Mouse (Mus musculus) lung, postnatal 0 days (tissue): Measurements from ENCODE around the gene Ebf4. TPM values are rescaled to one million over a fixed set of nuclear protein-coding genes. Genes with fewer than 3 reads are reported as not detected.

ENCODE experiments used
- ATAC-seq: fragments of 200-750 bp; cut with Nextera tagmentation; 2 replicates; pipeline ENCODE4 v1.8.0; 2017; ENCODE audit warnings: moderate library complexity
- DNase-seq: peaks from one replicate; pipeline ENCODE4 v3.0.0-alpha.2; 2016; ENCODE audit warnings: low spot score
- H3K27ac ChIP-seq: fragments of 300-500 bp; sonication (generic); 2 replicates; pipeline ENCODE4 v1.5.1; 2014; ENCODE audit warnings: antibody characterized with exemption, mild to moderate bottlenecking, low read length, mixed read lengths
- H3K27me3 ChIP-seq: fragments of 300-500 bp; sonication (generic); replicated peaks from 2 replicates; pipeline ENCODE4 v1.6.1; 2014; ENCODE audit warnings: low read length, mixed read lengths; ENCODE audit not compliant: insufficient read depth
- H3K36me3 ChIP-seq: fragments of 300-500 bp; sonication (generic); 2 replicates; pipeline ENCODE4 v1.6.1; 2014; ENCODE audit warnings: low read length, mixed read lengths; ENCODE audit not compliant: insufficient read depth
- H3K4me1 ChIP-seq: fragments of 300-500 bp; sonication (generic); 2 replicates; pipeline ENCODE4 v1.6.1; 2014; ENCODE audit warnings: antibody characterized with exemption, low read depth, low read length, mixed read lengths; ENCODE audit not compliant: insufficient read depth
- H3K4me2 ChIP-seq: fragments of 300-500 bp; sonication (generic); replicated peaks from 2 replicates; pipeline ENCODE4 v1.6.1; 2014; ENCODE audit warnings: low read depth, mild to moderate bottlenecking, low read length, moderate library complexity, mixed read lengths
- H3K4me3 ChIP-seq: fragments of 300-500 bp; sonication (generic); 2 replicates; pipeline ENCODE4 v1.5.1; 2014; ENCODE audit warnings: low read depth, low read length
- H3K9ac ChIP-seq: fragments of 300-500 bp; sonication (generic); replicated peaks from 2 replicates; pipeline ENCODE4 v1.6.1; 2014; ENCODE audit warnings: low read depth, mild to moderate bottlenecking
- H3K9me3 ChIP-seq: fragments of 300-500 bp; sonication (generic); 2 replicates; pipeline ENCODE4 v1.6.1; 2016; ENCODE audit warnings: low read length, mixed read lengths
- CTCF ChIP-seq: IDR thresholded peaks from 2 replicates; pipeline ENCODE4 v1.5.1; 2016; ENCODE audit warnings: antibody characterized with exemption, mild to moderate bottlenecking
- EP300 ChIP-seq: IDR thresholded peaks from 2 replicates; pipeline ENCODE4 v1.6.1; 2016; ENCODE audit warnings: antibody characterized with exemption, mild to moderate bottlenecking, control low read depth
- WGBS: fragments of 180-500 bp; shearing (Covaris S2); extraction: QIAGEN DNeasy Blood & Tissue Kit; methylation state at CpG from one replicate; pipeline ENCODE4 v1.1.7; 2014; 5-methylcytosine and 5-hydroxymethylcytosine counted together
- polyA plus RNA-seq: library from polyadenylated mRNA; unstranded; fragments of >200 nt; fragmentation: Nextera tagmentation; extraction: Ambion mirVana; gene quantifications from 2 replicates; pipeline ENCODE4 v1.2.1, GENCODE M21; 2015

The Ebf4 gene
- polyA plus RNA-seq, 1 experiment from 2014 or later, result 0.88 TPM

DNA sequence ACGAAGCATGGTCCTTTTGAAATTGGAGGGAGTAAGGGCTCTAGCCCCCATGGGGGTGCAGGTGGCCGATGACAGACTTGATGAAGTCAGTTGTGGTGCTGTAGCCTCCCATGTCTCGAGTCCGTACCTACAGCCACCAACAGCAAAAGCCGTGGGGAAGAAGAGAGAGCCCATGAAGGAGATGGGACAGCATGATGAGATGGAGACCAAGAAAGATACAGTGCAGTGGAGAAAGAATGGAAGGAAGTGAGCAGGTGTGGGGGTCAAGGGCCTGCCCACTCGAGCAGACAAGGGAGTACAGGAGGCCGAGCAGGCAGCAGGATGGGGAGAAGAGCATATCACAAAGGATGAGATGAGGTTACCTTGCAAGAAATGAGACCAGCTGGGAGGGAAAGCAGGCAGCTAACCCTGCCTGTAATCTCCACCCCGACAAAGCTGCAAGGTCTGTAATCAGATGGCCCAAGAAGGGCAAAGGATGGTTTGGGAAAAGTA, 15.3 kb upstream of the Ebf4 start:
- Histone ChIP-seq H3K4me2 (no peak overlapping the region), H3K27me3 (no peaks in the 10 kb centered on the region), H3K9me3 (no peaks in the 10 kb centered on the region), H3K36me3 (peaks cover 17% of the 10 kb centered on the region), H3K4me3 (no peak overlapping the region), H3K27ac (no peak overlapping the region), H3K4me1 (peaks cover 7% of the 10 kb centered on the region; the same call in 1 of the 2 replicates), H3K9ac (no peak overlapping the region)
- DNase-seq, result no peak
- no peak for ATAC-seq
- 34% methylated on average over 8 of the region's 8 CpGs for WGBS
- no peak for TF ChIP-seq CTCF
- no peak for TF ChIP-seq EP300

DNA sequence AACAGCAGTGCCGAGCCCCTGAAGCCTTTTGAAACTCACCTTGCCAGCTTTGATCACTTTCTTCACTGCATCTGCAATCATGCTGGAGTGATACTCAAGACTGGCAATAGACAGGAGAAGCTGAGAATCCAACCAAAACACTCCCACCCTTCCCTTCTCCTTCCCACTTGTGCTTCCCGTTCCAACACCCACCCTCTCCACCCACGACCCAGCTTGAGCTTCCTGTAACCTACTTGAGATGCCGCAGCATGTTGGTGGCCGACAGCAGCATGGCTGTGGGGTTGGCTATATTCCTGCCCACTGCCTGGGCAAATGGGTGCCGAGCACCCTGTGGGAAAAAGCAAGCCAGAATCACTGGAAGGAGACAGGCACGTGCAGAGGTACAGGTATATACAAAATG, 14.7 kb upstream of the Ebf4 start:
- DNase-seq (no peak), ATAC-seq (no peak)
- H3K4me1 ChIP-seq, result peaks cover 7% of the 10 kb centered on the region; the same call in 1 of the 2 replicates
- TF ChIP-seq CTCF (no peak), EP300 (no peak)
- H3K36me3 ChIP-seq, result peaks cover 17% of the 10 kb centered on the region
- no peaks in the 10 kb centered on the region for H3K27me3 ChIP-seq
- no peak overlapping the region for H3K4me3 ChIP-seq
- 37% methylated on average over 7 of the region's 7 CpGs for WGBS
- no peak overlapping the region for H3K27ac ChIP-seq
- no peak overlapping the region for H3K9ac ChIP-seq
- H3K9me3 ChIP-seq, result no peaks in the 10 kb centered on the region
- no peak overlapping the region for H3K4me2 ChIP-seq

DNA sequence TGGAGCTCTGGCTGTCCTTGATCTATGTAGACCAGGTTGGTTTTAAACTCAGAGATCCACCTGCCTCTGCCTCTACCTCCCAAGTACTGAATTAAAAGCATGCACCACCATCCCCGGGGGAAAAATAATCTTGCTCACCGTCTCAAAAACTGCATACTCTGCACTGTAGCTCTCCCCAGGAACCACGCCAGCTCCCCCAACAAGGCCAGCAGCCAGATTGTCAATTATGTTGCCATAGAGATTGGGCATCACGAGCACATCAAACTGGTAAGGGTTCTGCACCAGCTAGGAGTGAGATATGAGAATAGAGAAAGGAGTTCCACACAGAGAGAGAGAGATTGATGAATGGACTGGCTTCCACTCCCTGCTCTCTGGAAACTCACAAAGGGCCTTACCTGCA, 14.2 kb upstream of the Ebf4 start:
- 59% methylated on average over 4 of the region's 4 CpGs for WGBS
- no peak for TF ChIP-seq EP300
- TF ChIP-seq CTCF, result no peak
- Histone ChIP-seq H3K36me3 (peaks cover 17% of the 10 kb centered on the region), H3K9me3 (no peaks in the 10 kb centered on the region), H3K4me2 (no peak overlapping the region), H3K9ac (no peak overlapping the region), H3K4me3 (no peak overlapping the region), H3K27ac (no peak overlapping the region), H3K4me1 (peaks cover 7% of the 10 kb centered on the region; the same call in 1 of the 2 replicates), H3K27me3 (no peaks in the 10 kb centered on the region)
- ATAC-seq (no peak), DNase-seq (no peak)

DNA sequence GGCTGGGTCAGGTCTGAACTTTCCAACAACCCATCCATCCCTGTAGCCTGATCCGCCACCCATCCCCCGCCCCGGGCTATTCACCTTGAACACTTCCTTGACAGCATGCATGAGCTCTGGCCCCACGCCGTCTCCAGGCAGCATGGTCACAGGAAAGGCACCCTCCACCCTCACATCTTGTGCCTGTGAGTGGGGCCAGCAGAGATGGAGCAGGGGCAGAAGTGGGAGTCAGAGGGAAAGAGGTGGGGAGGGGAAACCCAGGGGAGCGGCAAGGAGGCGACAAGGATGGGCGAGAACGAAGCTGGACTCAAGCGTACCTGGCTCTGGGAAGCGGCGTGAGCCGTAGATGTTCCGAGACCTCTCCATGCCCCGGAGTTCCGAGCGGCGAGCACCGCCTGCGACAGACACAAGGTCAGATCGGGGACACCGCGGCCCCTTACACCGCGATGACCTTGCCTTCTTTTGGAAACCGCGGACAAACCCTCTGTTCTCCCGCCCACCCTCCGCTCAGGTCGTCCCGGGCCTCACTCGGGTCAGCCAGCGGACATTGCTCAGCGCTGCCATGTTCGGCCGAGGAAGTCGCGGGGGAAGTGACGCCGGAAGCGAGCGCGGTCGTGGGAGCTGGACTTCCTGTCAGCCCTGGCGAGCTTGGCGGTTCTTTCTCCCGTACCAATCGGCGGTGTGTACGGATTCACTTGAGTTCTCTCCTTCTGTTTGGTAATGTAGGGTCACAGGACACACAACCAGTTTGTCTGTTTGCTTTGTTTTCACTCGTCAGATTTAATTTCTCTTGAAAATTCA, 10.9 kb upstream of the Ebf4 start, which contains the start of gene Idh3b:
Gene Idh3b (minus strand): TSS at position 694 of the 801 bp plus-strand sequence.
- H3K9me3 ChIP-seq, result no peaks in the 10 kb centered on the region
- H3K4me3 ChIP-seq, result peak within 1 kb of the TSS; percentile 81
- TF ChIP-seq EP300 (no peak), CTCF (no peak)
- peaks cover 7% of the 10 kb centered on the region; the same call in 1 of the 2 replicates for H3K4me1 ChIP-seq
- H3K36me3 ChIP-seq, result peaks cover 11% of the 10 kb centered on the region
- peak within 1 kb of the TSS; percentile 77 for H3K27ac ChIP-seq
- 3% methylated on average over 49 of the region's 51 CpGs for WGBS
- peak; percentile 93 for DNase-seq
- peak within 1 kb of the TSS; percentile 88 for H3K9ac ChIP-seq
- peak within 1 kb of the TSS; percentile 90 for H3K4me2 ChIP-seq
- no peaks in the 10 kb centered on the region for H3K27me3 ChIP-seq
- peak; percentile 97 for ATAC-seq

DNA sequence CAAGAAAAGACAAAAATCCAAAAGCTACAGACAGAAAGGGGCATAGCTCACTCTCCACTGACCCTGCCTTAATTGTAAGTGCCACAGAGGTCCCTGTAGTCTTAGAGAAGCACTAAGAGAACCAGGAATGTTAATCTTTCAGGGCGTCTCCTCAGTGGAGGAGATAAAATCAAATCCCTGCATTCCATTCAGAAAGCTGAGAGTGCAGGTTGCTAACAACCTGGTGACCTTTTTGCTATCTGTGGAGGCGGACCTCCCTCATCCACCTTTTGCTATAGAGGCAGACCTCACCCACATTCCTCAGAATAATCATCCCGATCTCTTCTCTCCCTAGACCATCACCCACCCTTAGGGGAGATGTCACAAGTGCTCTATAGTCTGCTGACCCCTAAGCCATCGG, 5.9 kb upstream of the Ebf4 start:
- Histone ChIP-seq H3K27ac (no peak overlapping the region), H3K4me1 (no peaks in the 10 kb centered on the region), H3K4me3 (no peak overlapping the region), H3K9ac (no peak overlapping the region), H3K36me3 (no peaks in the 10 kb centered on the region), H3K27me3 (peaks cover 7% of the 10 kb centered on the region), H3K4me2 (no peak overlapping the region), H3K9me3 (no peaks in the 10 kb centered on the region)
- ATAC-seq (no peak), DNase-seq (no peak)
- WGBS, result 51% methylated on average over 4 of the region's 4 CpGs
- no peak for TF ChIP-seq CTCF
- TF ChIP-seq EP300, result no peak

DNA sequence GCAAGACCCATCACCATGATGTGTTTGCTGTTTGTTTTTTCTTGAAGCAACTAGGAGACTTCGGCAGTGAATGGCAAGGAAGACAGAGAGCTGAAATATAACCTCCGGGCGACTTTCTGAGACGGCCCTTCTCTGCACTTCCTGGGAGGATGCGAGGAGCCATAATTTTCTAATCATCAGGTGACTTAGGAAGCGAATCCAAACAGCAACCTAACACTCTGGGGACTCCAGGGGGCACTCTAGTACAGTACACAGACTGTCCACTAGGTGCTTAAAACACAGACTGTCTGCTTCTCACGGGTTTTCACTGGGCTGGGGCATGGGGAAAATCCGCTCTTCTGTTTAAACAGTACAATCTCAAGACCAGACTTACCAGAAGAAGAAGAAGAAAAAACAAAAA, 3.5 kb upstream of the Ebf4 start:
- Histone ChIP-seq H3K36me3 (no peaks in the 10 kb centered on the region), H3K9ac (no peak overlapping the region), H3K27me3 (peaks cover 20% of the 10 kb centered on the region), H3K27ac (no peak overlapping the region), H3K9me3 (no peaks in the 10 kb centered on the region), H3K4me2 (no peak overlapping the region), H3K4me1 (peaks cover 6% of the 10 kb centered on the region), H3K4me3 (no peak overlapping the region)
- DNase-seq, result peak; percentile 85
- peak; percentile 95 for TF ChIP-seq CTCF
- TF ChIP-seq EP300, result no peak
- WGBS, result 5% methylated on average over 8 of the region's 8 CpGs
- peak; percentile 65 for ATAC-seq
